Mouse (Mus musculus) cerebellum, adult (tissue): ENCODE data around the gene Filip1.

Experiments used
- ATAC-seq: cut with Nextera tagmentation; 2 replicates; pipeline ENCODE4 v1.9.2; 2017; ENCODE audit warnings: mild to moderate bottlenecking, moderate library complexity, mixed read lengths; ENCODE audit not compliant: insufficient number of reproducible peaks, low FRiP score, low TSS enrichment

Gene Filip1

GRCm38 (mm10) chr9:79792841-79793835 is 219.5 kb downstream of the Filip1 start, which contains the start of gene Tmem30a:
TSS of gene Tmem30a (minus strand) at chr9:79793507.
- ATAC-seq: peak; percentile 98

GRCm38 (mm10) chr9:79785794-79786085 is 226.9 kb downstream of the Filip1 start:
- ATAC-seq: no peak

DNA sequence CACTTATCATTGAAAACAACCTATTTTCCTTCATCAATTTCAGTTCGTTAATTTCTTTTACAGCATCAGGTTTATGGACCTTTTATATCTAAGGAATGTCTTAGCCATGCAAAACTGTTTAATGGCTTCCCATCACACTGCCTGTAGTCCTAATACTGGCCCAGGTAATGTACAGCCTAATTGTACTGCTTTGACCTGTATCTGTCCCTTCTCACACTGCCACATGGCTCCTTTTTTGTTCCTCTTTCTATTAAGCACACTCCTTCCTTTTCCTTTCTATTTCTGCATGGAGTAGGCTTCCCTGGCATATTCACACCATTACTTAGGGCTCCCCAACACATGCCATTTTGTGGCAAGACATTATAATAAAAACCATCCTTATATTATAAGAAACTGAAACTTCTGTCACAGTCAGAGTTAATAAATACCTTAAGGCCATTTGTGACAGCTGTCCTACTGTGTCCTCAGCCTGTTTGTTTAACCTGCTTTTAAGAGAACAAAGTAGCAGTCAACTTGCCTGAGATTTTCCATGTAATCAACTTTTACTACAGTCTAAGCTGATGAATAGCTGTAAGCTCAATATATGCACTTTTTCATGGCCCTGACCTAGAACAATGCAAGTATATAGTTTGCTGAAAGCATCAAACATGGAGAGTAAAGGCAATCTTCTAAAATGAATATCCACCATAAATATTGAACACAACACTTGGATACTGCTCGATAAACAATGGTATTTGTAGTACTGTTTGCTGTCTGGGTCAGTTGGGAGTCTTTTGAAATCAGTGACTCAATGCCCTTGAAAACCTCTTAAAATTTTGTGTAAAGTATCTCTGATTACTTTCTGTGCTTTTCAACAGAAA is 227.5 kb downstream of the Filip1 start:
- no peak for ATAC-seq

DNA sequence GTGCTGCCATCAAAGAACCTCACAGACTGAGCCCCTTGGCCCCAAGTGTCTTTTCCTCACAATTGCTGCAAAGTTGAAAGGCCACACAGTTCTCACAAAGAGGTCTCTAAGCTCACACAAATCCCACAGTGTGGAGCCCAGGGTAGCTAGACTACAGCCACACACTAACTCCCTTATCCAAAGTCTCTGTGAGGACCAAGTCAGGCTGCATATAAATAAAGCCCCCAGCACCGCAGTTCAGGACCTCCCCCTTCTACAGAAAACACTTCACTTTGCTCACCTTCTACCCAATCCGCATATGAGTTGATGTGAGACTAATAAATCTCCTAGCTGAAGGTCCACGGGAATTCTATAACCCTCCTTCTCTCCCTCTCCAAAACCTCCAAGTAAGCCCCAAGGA is 228.2 kb downstream of the Filip1 start:
- ATAC-seq: no peak

DNA sequence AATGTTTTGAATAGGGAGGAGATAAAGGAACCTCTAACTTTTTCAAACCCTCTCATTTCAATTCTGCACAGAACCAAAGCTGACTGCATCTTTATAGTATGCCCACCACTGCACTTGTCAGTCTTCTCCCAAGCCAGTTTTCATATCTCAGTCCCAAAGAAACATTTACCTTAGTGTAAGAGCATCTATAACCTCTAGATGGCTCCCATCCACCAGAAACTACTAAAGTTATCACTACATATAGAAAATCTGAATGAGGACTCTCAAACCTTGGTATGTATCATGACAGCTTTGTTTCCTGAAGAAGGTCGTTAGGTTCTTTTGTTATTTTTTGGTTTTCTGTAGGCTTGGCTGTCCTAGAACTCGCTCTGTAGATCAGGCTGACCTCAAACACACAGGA is 233.3 kb downstream of the Filip1 start:
- ATAC-seq: no peak

DNA sequence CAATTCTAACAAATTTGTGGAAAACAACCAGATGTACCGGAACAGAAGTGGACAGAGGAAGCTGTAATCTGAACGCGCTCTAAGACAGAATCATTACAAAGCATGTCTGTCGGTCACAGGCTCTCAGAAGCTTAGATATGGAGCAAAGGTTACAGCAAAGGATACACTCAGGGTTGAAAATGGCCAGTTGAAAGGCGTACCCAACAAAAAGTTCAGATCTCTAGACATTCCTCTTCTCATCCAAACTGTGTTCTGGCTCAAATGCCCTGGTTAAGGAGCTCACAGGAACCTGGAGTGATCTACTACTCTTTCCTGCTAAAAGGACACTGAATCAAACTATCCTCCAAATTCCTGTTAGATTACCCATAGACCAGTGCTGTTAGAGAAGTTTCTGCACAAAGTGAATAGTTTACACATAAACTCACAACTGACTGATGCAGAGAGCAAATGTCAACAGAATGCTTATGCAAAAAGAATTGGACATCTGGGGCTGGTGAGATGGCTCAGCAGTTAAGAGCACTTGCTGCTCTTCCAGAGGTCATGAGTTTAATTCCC is 245.6 kb downstream of the Filip1 start:
- no peak for ATAC-seq

GRCm38 (mm10) chr9:79765329-79765728 is 247.3 kb downstream of the Filip1 start:
- no peak for ATAC-seq
